Mouse (Mus musculus) small intestine, adult 2 months (tissue): ENCODE measurements around the gene Nrip1. TPM values are rescaled to one million over a fixed set of nuclear protein-coding genes. Genes with fewer than 3 reads are reported as not detected.

Experiments
- H3K27ac ChIP-seq: fragments of 200-500 bp; 2 replicates; pipeline ENCODE4 v1.5.1; 2012; ENCODE audit warnings: low read depth, low read length, control low read depth, inconsistent platforms; ENCODE audit not compliant: insufficient read depth
- H3K27me3 ChIP-seq: fragments of 200-500 bp; 2 replicates; pipeline ENCODE4 v1.6.1; 2012; ENCODE audit warnings: mild to moderate bottlenecking, moderate library complexity, low read length, inconsistent platforms; ENCODE audit not compliant: control insufficient read depth, insufficient read depth
- H3K36me3 ChIP-seq: fragments of 200-500 bp; 2 replicates; pipeline ENCODE4 v1.6.1; 2012; ENCODE audit warnings: mild to moderate bottlenecking, low read length, control low read depth, inconsistent platforms; ENCODE audit not compliant: control insufficient read depth, insufficient read depth
- H3K4me1 ChIP-seq: fragments of 200-500 bp; 2 replicates; pipeline ENCODE4 v1.6.1; 2012; ENCODE audit warnings: low read length, inconsistent platforms, mixed read lengths; ENCODE audit not compliant: control insufficient read depth, insufficient read depth, insufficient read length
- H3K4me3 ChIP-seq: fragments of 200-500 bp; 2 replicates; pipeline ENCODE4 v1.5.1; 2012; ENCODE audit warnings: low read depth, mild to moderate bottlenecking, control low read depth, inconsistent platforms, low read length, moderate library complexity
- CTCF ChIP-seq: fragments of 200-500 bp; IDR thresholded peaks from 2 replicates; pipeline ENCODE4 v1.5.1; 2012; ENCODE audit warnings: low read depth, mild to moderate bottlenecking, control low read depth, inconsistent platforms, low read length, moderate library complexity, mixed read lengths; ENCODE audit not compliant: insufficient replicate concordance, insufficient read length; ENCODE audit errors: extremely low read depth
- POLR2A ChIP-seq: fragments of 200-500 bp; IDR thresholded peaks from 2 replicates; pipeline ENCODE4 v1.6.1; 2012; ENCODE audit warnings: low read depth, mild to moderate bottlenecking, control low read depth, inconsistent platforms, low read length, moderate library complexity
- WGBS: fragments of 180-500 bp; shearing (Covaris S2); methylation state at CpG from one replicate; pipeline ENCODE4 v1.1.7; 2018; 5-methylcytosine and 5-hydroxymethylcytosine counted together
- polyA plus RNA-seq: library from polyadenylated mRNA; depleted of rRNA; stranded (reverse); fragments of >200 nt; gene quantifications from 2 replicates; pipeline ENCODE4 v1.2.3, GENCODE M21; 2012

The Nrip1 gene
- polyA plus RNA-seq, 1 experiment, result 18.6 TPM

DNA sequence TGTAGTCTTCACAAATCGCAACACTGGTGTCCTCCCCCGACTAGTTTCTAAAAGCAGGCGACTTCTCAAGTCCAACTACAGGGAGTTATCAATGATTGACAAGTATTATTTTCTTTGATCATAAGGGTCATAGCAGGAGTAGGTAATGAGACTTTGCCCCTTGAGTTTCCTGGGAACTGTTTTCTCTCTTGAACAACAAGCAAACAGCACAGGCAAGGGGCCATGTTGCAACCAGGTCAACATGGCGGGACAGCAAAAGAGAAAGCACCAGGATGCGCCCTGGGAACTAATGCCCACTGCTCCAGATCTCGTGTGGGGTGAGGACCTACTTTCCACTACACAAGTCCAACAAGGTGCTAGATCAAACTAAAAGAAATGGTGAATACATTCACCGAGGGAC is 27.3 kb downstream of the Nrip1 start:
- H3K27ac ChIP-seq, result peak overlapping the region; percentile 33
- TF ChIP-seq CTCF (no peak), POLR2A (no peak)
- H3K4me1 ChIP-seq, result peaks cover 36% of the 10 kb centered on the region
- H3K27me3 ChIP-seq, result no peaks in the 10 kb centered on the region
- H3K36me3 ChIP-seq, result peaks cover 18% of the 10 kb centered on the region
- WGBS, result 48% methylated on average over 7 of the region's 7 CpGs
- H3K4me3 ChIP-seq, result no peak overlapping the region

DNA sequence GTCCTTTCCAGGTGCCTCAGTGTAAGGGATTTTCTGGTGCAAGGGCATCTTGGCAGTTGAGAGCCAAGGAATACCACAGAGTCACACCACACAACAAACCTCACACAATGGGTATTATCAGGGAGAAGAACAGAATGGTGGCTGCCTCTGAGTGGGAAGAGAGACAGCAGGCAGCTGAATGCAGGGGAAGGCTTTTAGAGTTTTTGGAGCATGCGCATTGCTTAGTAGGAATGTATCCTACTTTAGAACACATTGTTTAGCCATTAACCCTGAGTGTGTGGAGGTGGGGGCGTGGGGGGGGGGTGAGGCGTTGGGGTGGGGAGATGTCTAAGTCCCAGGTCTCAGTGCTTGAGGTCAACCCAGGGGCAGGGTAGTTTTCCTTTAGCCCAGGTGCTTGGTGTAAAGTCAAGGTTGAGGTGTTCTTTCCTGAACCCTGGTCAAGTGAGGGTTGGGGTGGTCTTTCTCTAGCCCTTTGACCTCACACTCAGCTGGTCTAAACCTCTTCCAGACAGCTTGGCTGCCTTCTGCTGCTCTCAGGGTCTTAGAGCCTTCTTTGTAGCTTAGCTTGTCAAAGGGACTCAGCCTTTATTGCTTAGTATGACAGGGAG is 28.8 kb downstream of the Nrip1 start:
- Histone ChIP-seq H3K27ac (no peak overlapping the region), H3K27me3 (no peaks in the 10 kb centered on the region), H3K4me3 (no peak overlapping the region), H3K36me3 (peaks cover 12% of the 10 kb centered on the region), H3K4me1 (peaks cover 36% of the 10 kb centered on the region)
- 89% methylated on average over 3 of the region's 3 CpGs for WGBS
- TF ChIP-seq POLR2A (no peak), CTCF (no peak)

DNA sequence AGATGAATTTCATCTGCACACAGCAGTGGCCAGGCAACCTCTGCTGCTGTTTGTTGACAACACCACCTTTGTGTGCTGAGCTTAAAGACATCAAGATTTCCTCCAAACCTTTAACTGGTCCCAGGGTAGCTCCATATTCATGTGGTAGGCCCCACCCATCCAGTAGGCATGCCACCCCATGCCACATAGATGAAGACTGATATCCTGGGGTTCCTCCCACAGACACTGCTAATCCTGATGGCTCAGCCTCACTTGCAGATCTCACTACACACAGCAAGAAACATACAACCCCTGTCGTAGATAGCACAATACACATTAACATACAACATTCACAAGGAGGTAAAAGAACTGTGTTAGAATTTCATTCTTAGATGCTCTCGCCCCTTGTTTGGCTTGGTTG is 29.6 kb downstream of the Nrip1 start:
- Histone ChIP-seq H3K4me1 (peaks cover 34% of the 10 kb centered on the region), H3K27me3 (no peaks in the 10 kb centered on the region), H3K27ac (no peak overlapping the region), H3K4me3 (no peak overlapping the region), H3K36me3 (peaks cover 11% of the 10 kb centered on the region)
- no peak for TF ChIP-seq CTCF
- TF ChIP-seq POLR2A, result no peak
- WGBS, result 99% methylated on average over 2 of the region's 2 CpGs

DNA sequence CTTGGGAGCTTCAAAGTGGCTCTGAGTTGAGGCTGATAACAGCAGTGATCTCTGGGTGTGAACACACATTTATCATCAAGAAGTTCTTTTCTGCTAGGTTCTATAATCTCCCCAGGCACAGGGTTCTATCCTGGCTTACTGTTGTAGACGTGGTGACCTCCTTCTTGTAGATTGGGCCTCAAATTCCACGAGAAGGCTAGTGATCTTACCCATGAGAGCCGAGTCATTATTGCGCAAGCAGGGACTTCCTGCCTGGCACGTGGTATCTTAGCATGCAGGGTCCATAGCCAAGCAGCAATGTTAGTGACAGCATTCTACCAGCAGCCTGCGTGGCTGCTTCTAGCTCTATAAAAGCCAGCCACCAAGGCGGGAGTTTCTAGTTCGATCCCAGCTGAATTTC is 32.0 kb downstream of the Nrip1 start:
- Histone ChIP-seq H3K4me3 (no peak overlapping the region), H3K36me3 (peaks cover 11% of the 10 kb centered on the region), H3K27me3 (no peaks in the 10 kb centered on the region), H3K27ac (no peak overlapping the region), H3K4me1 (peaks cover 30% of the 10 kb centered on the region)
- TF ChIP-seq POLR2A, result no peak
- TF ChIP-seq CTCF, result no peak
- WGBS, result 27% methylated on average over 8 of the region's 8 CpGs

DNA sequence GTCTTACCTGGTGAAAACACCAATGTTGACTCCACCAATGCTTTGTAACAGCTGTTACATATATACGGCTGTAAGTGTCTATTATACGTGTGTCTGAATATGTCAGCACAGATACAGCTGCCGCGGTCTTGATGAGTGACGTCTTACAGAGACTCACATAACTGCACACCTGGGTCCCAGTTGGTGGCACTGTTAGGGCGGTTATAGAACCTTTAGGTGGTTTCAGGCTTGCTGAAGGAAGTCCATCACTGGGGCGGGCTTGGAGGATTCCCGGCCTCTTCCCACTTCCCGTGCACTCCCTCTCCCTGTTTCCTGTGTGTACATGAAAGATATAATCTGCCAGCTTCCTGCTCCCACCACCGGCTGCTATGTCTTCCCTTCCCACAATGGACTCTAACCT is 34.4 kb downstream of the Nrip1 start:
- TF ChIP-seq CTCF, result no peak
- no peak for TF ChIP-seq POLR2A
- 57% methylated on average over 10 of the region's 10 CpGs for WGBS
- Histone ChIP-seq H3K27ac (no peak overlapping the region), H3K4me1 (peaks cover 22% of the 10 kb centered on the region), H3K27me3 (no peaks in the 10 kb centered on the region), H3K4me3 (no peak overlapping the region), H3K36me3 (peaks cover 14% of the 10 kb centered on the region)

DNA sequence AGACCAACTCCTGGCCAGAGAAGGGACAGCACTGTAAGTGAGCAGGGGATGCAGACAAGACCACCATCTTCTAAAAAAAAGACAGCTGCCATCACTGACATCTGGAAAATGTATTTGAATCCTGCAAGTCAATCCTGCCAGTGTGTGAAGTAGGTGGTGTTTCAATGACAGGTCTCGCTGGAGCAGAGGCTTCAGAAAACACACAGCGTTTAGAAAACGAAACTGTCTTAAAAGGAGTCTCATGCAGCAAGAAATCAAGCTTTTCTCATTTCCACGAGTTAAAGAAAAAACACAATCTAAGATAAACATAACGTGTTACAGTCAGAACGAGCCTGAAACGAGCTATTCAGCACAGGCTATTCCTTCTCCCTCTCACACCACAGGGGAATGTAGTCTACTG is 36.3 kb downstream of the Nrip1 start:
- Histone ChIP-seq H3K36me3 (peaks cover 10% of the 10 kb centered on the region; the same call in 1 of the 2 replicates), H3K4me1 (peaks cover 18% of the 10 kb centered on the region; the same call in 1 of the 2 replicates), H3K4me3 (no peak overlapping the region), H3K27me3 (no peaks in the 10 kb centered on the region), H3K27ac (peak overlapping the region; percentile 34; the same call in 1 of the 2 replicates)
- 81% methylated on average over 7 of the region's 7 CpGs for WGBS
- TF ChIP-seq POLR2A (no peak), CTCF (no peak)

DNA sequence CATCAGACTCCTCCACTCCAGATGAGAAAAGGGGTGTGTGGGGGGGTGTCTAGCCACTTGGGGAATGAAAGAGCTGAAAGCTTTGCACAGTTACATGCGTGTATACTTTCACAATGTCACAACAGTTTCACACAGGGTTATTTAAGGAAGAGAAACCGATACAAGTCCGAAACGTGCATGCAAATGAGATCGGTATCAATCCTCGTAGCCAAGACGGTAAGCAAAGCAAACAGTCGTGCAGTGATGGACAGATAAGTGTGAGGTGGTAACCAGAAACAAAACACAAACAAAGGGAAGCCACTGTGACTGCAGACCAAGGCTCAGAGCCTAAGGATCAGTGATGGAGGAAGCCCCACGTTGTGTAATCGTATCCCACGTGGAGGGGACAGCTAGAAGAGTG is 36.7 kb downstream of the Nrip1 start:
- peak overlapping the region; percentile 34; the same call in 1 of the 2 replicates for H3K27ac ChIP-seq
- peaks cover 15% of the 10 kb centered on the region; the same call in 1 of the 2 replicates for H3K4me1 ChIP-seq
- H3K27me3 ChIP-seq, result no peaks in the 10 kb centered on the region
- TF ChIP-seq POLR2A, result no peak
- TF ChIP-seq CTCF, result no peak
- no peak overlapping the region for H3K4me3 ChIP-seq
- peaks cover 10% of the 10 kb centered on the region; the same call in 1 of the 2 replicates for H3K36me3 ChIP-seq
- WGBS, result 76% methylated on average over 11 of the region's 11 CpGs

DNA sequence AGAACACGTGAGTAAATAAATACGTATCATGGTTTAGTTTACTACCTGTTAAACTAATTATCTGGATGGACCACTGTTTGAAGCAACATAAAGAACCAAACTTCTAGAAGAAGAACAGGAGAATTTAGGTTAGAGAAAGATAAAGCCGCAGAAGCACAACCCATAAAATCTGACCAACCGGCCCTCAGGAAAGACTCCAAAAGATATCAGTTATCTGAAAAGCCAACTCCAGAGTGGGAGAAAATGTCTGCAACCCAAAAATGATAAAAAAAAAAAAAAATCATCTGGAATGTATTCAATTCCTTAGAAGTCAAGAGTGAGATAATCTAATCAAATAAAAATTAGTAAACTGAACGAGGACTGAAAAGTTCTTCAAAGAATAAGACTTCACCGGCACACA is 37.7 kb downstream of the Nrip1 start:
- Histone ChIP-seq H3K36me3 (peaks cover 10% of the 10 kb centered on the region; the same call in 1 of the 2 replicates), H3K27me3 (no peaks in the 10 kb centered on the region), H3K27ac (no peak overlapping the region), H3K4me3 (no peak overlapping the region), H3K4me1 (peaks cover 11% of the 10 kb centered on the region; the same call in 1 of the 2 replicates)
- TF ChIP-seq POLR2A (no peak), CTCF (no peak)
- WGBS, result 73% methylated on average over 6 of the region's 6 CpGs
